Mouse (Mus musculus) adrenal gland, adult 18-20 months (tissue): Measurements from ENCODE around the gene Pde9a. TPM values are rescaled to one million over a fixed set of nuclear protein-coding genes. Genes with fewer than 3 reads are reported as not detected.

ENCODE experiments used
- DNase-seq, 2 experiments: peaks; one replicate each; pipeline ENCODE4 v3.0.0; 2021 to 2022; ENCODE audit warnings: low spot score in 2 of 2
- total RNA-seq, 2 experiments: library from RNA; stranded (reverse); gene quantifications; 1 replicate in 1 of 2; 2 replicates in 1 of 2; pipeline ENCODE4 v1.2.3; 2021

Gene Pde9a
- total RNA-seq, 2 experiments from 2014 or later = 1.9 to 2.6 TPM

- DNase-seq = no peak
Observed at GRCm38 (mm10) chr17:31425827-31426698, 40.1 kb downstream of the Pde9a start.

- DNase-seq = no peak
Observed at GRCm38 (mm10) chr17:31429402-31429801, 43.4 kb downstream of the Pde9a start.

GRCm38 (mm10) chr17:31432878-31433281 lies 46.9 kb downstream of the Pde9a start:
- DNase-seq = no peak

- DNase-seq = no peak
Observed at GRCm38 (mm10) chr17:31433401-31433928, 47.5 kb downstream of the Pde9a start.

GRCm38 (mm10) chr17:31433978-31434797 lies 48.2 kb downstream of the Pde9a start:
- DNase-seq = no peak

GRCm38 (mm10) chr17:31434825-31435325 lies 48.9 kb downstream of the Pde9a start:
- DNase-seq = no peak

- DNase-seq = no peak
Observed at GRCm38 (mm10) chr17:31435934-31436813, 50.2 kb downstream of the Pde9a start.

GRCm38 (mm10) chr17:31436814-31437406 lies 50.9 kb downstream of the Pde9a start:
- no peak for DNase-seq

- no peak for DNase-seq
Observed at GRCm38 (mm10) chr17:31437482-31437881, 51.5 kb downstream of the Pde9a start.

- DNase-seq = no peak
Observed at GRCm38 (mm10) chr17:31439978-31440377, 54.0 kb downstream of the Pde9a start.

GRCm38 (mm10) chr17:31442513-31442912 lies 56.5 kb downstream of the Pde9a start:
- no peak for DNase-seq

GRCm38 (mm10) chr17:31444251-31444650 lies 58.2 kb downstream of the Pde9a start:
- DNase-seq = no peak

GRCm38 (mm10) chr17:31445061-31445731 lies 59.2 kb downstream of the Pde9a start:
- no peak for DNase-seq

GRCm38 (mm10) chr17:31447766-31448165 lies 61.8 kb downstream of the Pde9a start:
- no peak for DNase-seq

- no peak for DNase-seq
Observed at GRCm38 (mm10) chr17:31448519-31448918, 62.5 kb downstream of the Pde9a start.

- no peak for DNase-seq
Observed at GRCm38 (mm10) chr17:31450206-31450605, 64.2 kb downstream of the Pde9a start.

GRCm38 (mm10) chr17:31451179-31451708 lies 65.2 kb downstream of the Pde9a start:
- DNase-seq = peak in 1 of 2 experiments; percentile 28

GRCm38 (mm10) chr17:31452816-31453215 lies 66.8 kb downstream of the Pde9a start:
- DNase-seq = no peak

GRCm38 (mm10) chr17:31453476-31453875 lies 67.5 kb downstream of the Pde9a start:
- DNase-seq = no peak
